Mouse (Mus musculus) adrenal gland, adult 2 months (tissue): ENCODE data around the gene Epb41l3. TPM values are rescaled to one million over a fixed set of nuclear protein-coding genes. Genes with fewer than 3 reads are reported as not detected.

Experiments
- DNase-seq: peaks from one replicate; pipeline ENCODE4 v3.0.0; 2021
- polyA plus RNA-seq: library from polyadenylated mRNA; depleted of rRNA; stranded (reverse); fragments of >200 nt; gene quantifications from 2 replicates; pipeline ENCODE4 v1.2.3, GENCODE M21; 2012
- total RNA-seq, 2 experiments: library from RNA; stranded (reverse); gene quantifications; 2 replicates each; pipeline ENCODE4 v1.2.3; 2021

The Epb41l3 gene
- total and polyA plus RNA-seq, 3 experiments, result 5.9 to 17.9 (median 12.4) TPM

DNA sequence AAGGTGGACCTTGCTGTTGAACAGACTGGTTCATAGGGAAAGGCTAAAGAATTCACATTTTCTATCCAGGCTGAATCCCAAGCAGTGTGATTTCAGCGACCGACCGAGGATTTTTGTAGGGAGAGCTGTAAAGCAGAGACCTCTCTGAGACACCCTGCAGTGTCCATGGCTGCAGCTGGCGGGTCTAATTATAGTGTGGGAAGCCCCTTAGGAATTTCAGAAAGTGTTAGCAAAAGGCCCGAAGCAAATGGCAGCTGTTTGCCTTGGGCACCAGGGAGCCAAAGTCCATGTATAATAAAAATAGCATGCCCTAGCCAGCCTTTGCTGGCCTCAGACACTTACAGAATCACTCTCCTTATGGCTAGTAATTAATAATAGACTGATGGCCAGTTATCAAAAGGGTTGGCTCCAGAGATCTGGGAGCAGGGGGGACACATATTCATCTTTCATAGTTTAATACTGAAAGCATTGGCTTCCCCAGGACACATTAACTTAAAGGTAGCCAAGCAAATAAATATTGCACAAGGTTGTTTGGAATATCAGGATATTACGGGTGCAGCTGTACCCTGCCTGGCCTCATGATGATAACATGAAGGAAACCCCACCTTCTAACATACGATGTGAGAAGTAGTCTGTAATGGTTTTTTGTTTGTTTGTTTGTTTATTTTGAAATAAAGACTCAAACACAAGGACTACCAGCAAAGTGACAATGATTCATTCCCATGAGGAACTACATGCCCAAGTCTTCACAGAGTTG is 106.3 kb downstream of the Epb41l3 start:
- DNase-seq, result no peak

DNA sequence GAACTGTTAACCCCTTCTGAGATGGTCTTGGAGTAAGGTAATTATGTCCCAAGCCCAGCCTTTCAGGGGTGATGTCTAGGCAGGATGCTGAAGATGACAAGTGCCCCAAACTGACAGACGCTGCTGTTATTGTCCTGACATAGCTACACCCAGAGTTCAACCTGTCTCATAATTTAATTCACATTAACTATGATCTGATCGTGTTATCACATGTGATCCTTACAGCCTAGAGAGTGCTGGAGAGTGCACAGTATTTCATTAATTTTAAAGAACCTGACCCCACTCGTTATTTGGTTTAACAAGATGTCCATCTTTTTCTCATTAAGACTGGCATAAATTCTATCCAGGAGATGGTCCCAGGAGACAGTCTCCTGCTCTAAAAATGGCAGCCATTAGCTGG is 112.3 kb downstream of the Epb41l3 start:
- no peak for DNase-seq

DNA sequence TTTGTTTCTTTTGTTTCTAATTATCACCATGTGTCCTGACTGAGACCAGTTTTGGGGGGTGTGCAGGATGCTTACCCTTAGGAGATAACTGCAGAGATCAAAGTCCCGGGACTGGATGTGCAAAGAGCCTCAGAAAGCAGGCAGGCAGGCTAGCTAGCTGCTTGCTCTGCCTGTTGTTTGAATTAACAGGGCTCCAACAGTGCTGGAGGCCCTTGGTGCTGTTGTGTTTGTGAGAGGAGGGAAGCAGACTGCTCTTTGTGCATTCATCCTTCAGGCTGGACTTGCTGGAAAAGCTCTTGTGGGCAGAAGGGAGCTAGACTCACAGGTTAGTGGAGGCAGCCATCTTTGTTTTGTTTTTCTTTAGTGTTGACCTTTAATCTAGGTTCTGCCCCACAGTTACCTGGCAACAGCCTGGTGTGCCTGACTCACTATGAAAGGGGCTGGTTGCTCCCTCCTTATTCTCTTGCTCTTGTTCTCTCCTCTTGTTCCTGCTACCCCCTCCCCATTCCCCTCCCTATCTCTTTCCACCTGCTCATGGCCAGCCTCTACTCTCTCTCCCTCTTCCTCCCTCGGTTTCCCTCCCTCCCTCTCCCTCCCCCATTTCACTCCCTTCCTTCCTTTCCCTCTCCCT is 117.5 kb downstream of the Epb41l3 start:
- DNase-seq, result no peak

DNA sequence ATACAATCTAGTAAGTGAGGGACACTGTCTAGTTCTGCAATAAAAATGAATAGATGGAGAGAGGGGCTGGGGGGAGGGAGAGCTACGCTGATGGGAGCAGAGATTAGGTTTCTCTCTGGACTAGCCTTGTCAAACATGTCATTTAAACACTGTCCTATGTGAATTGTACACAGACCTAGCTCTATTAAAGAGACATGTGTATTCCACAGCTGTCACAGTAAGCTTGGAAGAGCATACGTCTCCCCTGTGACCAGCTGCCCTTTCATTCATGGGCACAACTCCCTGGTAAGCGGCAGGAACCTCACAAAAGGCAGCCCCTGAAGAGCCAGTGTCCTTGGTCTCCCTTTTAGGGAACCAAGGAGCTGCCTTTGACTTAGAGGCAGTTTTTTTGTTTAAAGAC is 119.1 kb downstream of the Epb41l3 start:
- no peak for DNase-seq

DNA sequence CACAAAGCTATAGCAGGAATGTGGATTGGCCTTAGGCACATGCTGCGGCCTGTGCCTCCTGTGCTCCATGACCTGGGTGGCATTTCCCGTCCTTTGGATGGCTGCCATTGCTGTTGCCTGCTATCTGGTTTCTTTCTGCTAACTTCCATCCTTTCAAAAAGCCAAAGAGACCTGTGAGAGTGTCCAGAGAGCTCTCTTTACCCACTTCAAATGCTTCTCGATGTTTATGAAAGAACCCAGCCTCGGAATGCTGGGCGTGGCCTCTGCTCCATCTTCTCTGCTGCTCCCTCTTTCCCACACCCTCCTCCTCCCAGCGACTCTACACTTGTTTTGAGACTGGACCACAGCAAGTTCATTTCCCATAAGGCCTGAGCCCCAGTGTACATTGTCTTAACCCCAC is 120.3 kb downstream of the Epb41l3 start:
- DNase-seq, result no peak

DNA sequence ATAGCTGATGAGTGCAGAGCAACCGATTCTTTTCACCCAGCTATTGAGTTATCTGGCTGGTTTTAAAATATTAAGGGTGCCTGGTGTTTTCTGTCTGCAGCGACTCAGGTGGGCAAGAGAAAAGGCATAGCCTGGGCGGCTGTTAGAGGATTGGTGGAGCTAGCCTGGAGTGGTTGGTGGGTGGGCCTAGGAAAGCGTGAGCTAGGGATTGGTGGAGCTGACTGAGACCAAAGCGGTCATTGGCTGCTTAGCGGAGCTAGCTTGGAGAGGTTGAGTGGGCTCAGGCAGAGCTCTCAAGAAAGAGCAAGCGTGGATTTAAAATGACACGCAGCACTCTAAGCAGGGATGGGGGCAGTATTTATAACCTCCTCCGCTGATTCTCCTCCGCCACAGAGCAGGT is 121.2 kb downstream of the Epb41l3 start:
- DNase-seq, result no peak

DNA sequence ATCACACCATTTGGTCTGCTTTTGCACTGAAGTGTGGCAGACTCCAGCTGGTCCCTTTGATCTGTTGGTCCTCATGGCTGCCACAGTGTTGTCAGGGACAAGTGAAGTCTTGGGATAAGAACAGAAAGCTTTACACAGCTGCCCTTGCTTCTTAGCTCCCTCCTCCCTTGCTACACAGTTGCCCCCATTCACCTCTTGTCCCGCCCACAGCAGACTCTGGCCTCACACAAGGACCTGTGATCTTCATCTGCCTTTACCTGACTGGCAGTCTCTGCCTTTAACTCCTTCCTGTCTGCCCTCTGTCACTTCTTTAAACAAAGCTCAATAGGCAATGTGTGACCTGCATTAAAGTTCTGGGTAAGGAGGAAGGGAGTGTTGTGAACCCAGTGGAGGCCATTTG is 123.3 kb downstream of the Epb41l3 start:
- DNase-seq, result no peak

DNA sequence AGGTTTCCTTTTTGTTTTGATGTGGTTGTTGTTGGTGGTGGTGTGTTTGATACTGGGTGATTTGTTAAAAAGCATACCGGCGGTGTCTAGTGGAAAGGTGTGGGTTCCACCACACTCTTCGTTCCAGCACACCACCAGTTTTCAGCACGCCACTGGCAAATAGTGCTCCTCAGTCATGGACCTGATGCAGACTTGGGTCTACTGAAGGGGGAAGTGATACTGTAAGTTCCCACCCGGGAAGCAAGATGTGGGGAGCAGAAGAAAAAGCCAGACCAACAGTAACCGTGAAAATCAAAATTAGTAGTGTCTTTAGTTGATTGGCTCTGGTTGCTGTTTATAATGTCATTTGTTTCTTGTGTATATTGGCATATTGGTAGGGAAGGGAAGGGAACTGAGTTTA is 124.3 kb downstream of the Epb41l3 start:
- no peak for DNase-seq

DNA sequence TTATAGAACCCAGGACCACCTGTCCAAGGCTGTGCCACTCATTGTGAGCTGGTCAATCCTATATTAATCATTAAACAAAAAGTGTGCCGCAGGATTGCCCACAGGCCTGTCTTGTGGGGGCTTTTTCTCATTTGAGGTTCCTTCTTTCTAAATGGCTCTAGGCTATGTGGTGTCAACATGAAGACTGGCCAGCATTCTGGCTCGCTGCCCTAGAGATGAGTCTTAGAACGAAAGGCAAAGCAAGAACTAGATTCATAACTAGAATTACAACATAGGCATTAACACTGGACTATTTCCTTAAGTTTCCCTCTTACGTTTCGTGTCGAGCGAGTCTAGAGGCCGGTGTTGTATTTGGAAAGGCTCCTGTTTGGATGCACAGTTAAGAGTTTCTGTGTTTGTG is 125.5 kb downstream of the Epb41l3 start:
- no peak for DNase-seq

DNA sequence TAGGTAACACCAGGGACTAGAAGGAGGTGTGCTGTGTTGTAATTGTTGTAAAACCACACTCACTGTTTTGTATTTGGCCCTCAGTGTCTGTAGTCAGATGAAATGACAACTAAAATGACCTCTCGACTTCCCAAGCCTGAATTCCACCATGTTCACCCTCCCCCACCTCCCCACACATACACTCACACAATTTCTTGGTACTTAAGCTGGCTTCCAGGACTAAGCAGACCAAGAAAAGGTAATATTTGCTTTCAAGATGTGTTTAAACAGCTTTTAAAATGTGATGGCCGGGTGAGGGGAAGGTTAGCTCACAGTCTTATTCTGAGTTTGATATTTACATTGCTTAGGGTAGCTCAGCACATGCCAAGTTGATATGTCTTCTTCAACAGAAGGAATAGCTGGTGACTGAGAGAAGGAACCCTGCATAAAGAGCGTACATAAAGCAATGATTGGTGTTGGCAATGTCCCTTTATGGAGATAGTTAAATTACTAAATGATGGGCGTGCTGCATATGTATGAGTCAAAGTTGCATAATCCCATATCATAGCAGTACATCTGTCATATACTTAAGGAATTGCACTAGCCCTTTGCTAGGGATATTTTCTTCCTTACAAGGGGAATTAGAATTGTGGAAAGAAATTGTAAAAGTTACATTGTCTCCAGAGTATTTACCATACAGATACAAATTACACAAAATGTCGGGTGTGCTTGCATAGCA is 130.0 kb downstream of the Epb41l3 start:
- no peak for DNase-seq

DNA sequence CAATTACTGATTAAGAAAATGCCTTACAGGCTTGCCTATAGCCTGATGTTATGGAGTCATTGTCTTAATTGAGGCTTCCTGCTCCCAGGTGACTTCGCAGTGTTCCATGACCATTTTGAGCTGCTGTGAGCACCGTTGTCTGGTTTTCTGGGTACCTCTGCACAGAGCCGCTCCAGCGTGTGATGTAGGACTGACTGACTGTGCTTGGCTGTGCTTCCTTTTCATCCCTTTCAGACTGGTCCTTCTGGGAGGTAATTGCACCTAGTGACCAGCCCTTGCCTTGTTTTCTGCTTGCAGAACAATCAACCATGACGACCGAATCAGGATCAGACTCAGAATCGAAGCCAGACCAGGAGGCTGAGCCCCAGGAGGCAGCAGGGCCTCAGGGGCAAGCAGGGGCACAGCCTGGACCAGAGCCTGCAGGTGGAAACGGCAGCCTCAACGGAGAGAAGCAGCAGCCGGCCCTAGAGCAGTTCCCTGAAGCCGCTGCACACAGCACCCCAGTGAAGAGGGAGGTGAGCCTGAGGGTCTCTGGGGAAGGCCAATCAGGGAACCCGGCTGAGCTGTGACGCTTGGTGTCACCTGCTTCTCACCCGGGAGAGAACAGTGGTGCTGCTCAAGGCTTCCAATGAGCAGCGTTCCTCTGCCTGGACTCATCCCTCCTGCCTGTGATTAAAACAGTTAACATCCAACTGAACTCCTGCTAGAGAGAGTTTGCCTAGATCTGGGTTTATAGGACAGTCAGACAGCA is 132.3 kb downstream of the Epb41l3 start:
- no peak for DNase-seq

DNA sequence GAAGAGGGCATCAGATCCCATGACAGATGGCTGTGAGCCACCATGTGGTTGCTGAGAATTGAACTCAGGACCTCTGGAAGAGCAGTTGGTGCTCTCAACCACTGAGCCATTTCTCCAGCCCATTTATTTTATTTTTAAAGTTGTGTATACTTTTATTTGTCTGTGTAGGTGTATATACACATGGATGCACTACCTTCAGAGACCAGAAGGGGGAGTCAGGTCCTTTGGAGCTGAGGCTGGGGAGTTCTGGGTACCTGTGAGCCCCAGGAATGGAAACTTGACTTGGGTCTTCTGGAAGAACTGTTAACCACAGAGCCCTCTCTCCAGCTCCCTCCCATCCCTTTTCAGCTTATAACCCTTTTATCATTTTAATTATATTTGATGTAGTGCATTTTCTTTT is 135.6 kb downstream of the Epb41l3 start:
- DNase-seq, result no peak

DNA sequence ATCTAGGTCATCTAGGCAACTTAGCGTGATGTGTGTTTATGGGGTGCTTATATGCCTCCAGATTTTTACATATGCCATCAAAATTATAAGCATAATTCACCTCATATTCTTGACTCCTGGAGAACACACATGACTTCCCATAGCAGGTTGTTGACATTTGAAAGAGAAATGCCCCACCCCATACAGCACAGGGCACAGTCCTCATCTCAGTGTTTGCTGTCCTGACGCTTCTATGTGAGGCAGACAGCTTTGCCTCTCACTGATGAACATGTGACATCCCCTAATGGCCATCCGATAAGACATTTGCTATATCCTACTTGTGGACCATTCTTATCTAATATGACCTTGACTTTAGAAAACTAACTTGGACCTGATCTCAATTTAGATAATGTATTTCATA is 140.6 kb downstream of the Epb41l3 start:
- DNase-seq, result no peak

DNA sequence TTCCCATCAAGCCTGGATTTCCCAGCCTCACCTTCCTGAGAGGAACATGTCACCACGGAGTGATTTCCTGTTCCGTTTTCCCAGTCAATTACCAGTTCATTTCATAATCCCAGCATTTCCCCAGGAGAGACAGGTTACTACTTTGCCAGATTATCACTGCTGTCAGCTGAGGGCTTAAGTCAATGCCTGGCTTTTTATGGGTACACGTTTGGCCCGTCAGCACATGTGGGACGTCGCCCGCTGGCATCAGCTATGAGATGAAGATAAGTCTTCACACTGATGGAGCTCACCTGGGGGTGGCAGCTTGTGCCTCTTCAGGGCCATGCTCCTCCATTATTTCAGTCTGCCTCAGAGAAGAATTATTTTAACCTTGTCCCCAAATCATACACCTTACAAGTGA is 145.4 kb downstream of the Epb41l3 start:
- no peak for DNase-seq

DNA sequence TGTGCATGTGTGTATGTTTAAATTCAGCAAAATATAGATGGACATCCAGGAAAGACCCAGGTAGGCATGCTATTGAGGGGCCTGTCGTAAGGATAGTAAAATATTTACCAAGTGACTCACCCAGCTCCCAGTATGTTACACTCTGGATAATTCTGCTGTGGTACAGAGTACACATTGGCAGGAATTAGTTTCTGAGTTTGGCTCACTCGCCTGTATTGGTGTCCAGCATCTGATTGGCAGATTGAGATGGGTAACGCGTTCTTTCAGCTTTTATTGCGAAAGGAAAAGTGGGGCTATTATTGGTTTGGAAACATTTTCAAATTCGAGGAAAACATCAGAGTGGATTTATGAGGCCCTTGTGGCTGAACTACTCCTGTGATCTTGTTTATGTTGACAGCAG is 145.9 kb downstream of the Epb41l3 start:
- DNase-seq, result no peak

DNA sequence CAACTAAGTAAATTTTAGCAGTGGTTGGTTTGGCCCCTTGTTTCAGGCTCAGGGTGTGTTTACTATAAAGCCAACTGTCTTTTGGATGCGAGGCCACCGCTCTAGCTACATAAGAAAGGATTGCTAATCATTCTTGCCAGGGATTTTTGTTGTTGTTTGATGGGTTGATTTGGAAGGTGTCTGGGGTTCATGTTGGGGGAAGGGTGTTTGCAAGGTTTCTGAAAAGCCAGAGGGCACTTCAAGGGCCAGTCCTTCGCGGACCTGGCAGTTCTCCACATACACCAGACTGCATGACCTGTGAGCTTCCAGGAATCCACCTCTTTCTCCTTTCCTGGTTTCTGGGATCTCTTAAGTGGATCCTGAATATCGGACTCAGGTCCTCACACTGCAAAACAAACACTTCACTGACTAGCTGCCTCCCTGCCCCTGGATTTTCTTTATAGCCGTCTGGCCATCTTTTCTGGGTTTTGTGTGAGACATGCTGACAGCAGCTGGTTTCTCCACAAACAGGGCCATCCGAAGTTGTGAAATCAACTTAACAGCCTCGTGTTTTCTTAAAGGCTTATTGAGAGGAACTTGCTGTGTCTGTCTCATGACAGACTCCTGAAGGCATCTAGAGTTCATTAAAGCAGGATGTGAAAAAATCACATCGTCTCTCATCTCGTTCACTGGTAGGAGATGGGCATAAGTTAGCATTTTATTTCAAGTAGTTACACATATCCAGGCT is 146.6 kb downstream of the Epb41l3 start:
- DNase-seq, result no peak

DNA sequence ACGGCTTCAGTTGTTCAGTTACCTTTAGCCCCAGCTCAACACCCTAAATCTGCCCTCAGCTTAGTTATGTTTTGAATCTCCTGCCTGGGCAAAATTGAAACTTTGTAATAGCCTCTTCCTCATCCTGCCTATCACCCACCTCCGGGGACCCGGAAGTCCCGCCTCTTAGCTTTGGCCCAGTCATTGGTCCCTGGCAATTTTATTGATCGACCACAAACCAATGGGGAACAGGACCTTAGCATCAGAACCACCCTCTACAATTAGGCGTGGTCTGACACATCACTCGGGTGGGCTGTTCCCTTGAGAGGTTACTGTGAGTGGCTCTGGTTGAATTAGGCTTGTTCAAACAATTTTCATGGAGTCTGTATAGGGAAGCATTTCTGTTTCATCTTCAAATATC is 150.5 kb downstream of the Epb41l3 start:
- no peak for DNase-seq

DNA sequence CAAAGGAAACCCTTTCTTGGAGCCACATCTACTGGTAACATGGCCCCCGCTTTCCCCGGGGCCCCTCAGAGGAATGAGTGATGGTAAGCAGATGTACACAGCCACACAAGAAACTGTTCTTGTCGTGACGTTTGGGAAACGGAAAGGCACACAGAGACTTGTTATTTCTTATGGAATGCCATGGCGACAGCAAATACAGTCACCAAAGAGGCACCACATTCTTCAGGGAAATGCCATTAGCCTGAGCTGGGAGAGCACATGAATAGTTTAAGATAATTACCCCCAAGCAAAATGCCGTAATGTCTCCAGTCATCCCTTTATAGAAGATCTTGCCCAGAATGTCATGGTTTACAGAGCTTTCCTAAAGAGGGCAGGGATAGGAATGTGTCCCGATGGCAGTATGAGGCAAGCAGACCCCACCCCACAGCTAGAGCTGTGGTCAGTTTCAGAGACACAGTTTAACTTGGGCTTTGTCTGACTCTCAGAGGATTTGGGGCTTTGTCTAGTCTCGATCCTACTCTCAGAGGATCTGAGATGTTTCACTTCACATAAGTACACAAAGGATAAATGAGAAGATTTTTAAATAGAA is 152.0 kb downstream of the Epb41l3 start:
- no peak for DNase-seq

DNA sequence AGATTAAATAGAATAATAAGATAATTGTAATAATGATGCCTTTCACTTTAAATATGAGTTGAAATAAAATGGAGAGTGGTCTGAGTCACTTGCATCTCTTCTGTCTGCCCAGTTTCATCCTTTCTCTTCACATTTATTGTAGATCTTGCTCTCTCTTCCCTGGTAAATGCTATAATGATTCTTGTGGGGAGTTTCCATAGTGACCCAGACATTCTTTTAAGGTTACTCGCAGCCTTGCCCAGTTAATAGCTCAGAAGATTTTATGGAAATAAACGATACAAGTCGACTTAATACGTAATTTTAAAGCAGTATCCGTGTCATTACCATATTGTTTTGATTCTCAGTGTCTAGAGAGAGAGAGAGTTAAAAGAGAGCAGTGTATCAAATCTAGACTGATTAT is 154.0 kb downstream of the Epb41l3 start:
- no peak for DNase-seq

DNA sequence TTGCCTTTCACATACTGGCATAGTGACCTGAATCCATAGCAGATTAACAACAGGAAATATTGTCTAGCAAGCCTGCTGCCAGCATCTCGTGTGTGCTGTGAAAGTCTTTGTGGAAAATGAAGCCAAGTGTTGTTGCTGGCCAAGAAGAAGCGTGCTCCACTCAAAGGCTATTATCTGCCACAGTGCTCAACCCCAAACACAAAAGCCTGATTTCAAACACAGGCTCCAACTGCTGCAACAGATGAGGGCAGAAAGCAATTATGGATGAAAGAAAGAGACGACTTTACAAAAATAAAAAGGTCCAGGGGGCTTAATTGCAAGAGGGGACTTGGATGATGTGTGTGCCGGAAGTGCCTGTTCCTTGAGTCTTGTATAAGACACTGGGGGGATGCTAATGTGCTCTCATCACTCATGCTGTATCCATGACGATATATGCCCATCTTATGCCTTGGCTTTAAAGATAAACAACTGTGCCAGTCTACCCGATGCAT is 154.7 kb downstream of the Epb41l3 start:
- DNase-seq, result no peak

DNA sequence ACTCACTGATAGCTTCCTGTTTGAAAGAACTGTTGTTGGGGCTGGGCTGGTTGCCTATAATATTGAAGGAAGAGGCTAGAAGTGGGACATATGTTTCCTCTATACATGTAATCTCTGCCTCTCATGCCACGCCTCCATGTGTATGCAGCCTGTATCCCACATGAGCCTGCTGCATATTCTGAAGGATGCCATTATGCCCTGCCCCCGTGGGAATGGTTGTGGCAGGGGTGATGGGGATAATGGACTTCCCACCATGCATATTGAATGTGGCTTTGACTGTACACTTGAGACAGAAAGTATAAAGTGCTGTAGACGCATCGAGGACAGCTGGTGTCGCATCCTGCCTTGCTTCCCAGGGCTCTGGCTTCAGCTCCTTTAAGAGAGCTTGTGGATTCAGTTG is 155.9 kb downstream of the Epb41l3 start:
- DNase-seq, result no peak
